8 mouse cellular contexts compared by ENCODE assay signal in genomic region chr16:22856773-22857172, GRCm38 (mm10). TPM values are rescaled to one million over a fixed set of nuclear protein-coding genes. Genes with fewer than 3 reads are reported as not detected.
A peak's percentile ranks its signal among the peaks of the same experiment; 100 is the strongest.
DNase-seq lines count a peak whose midpoint lies in the region; ATAC-seq and TF ChIP-seq lines count a peak whose summit lies in the region.

No protein-coding gene starts in this region.

- peak overlapping the region; percentile 83 for H3K27ac ChIP-seq in kidney, postnatal 0 days
- peak overlapping the region; percentile 70 for H3K27ac ChIP-seq in hindbrain, embryonic 13.5 days
- no peak overlapping the region for H3K27ac ChIP-seq in midbrain, embryonic 14.5 days (replicated peaks; ENCODE audit: low read depth, low read length)

- ATAC-seq in kidney, postnatal 0 days (replicated peaks; ENCODE audit: low FRiP score, low read depth): no peak
- no peak for ATAC-seq in hindbrain, embryonic 13.5 days (ENCODE audit: low FRiP score)
- no peak for ATAC-seq in midbrain, embryonic 14.5 days (ENCODE audit: low FRiP score, low TSS enrichment)

- peak overlapping the region; percentile 96 for H3K4me3 ChIP-seq in kidney, postnatal 0 days (replicated peaks; ENCODE audit: low read depth, low read length)
- peak overlapping the region; percentile 98 for H3K4me3 ChIP-seq in hindbrain, embryonic 13.5 days
- peak overlapping the region; percentile 84 for H3K4me3 ChIP-seq in midbrain, embryonic 14.5 days (replicated peaks; ENCODE audit: low read depth, low read length)

- H3K27me3 ChIP-seq in kidney, postnatal 0 days (ENCODE audit: insufficient read depth, low read length): no peaks in the 10 kb centered on the region
- H3K27me3 ChIP-seq in hindbrain, embryonic 13.5 days: no peaks in the 10 kb centered on the region
- H3K27me3 ChIP-seq in midbrain, embryonic 14.5 days (ENCODE audit: control insufficient read depth, insufficient read depth, low read length): no peaks in the 10 kb centered on the region

- peak overlapping the region; percentile 70 for H3K4me2 ChIP-seq in kidney, postnatal 0 days (ENCODE audit: low read length)
- peak overlapping the region; percentile 86 for H3K4me2 ChIP-seq in hindbrain, embryonic 13.5 days
- H3K4me2 ChIP-seq in midbrain, embryonic 14.5 days (ENCODE audit: low read length): peak overlapping the region; percentile 88

- H3K36me3 ChIP-seq in kidney, postnatal 0 days (ENCODE audit: insufficient read depth, low read length): 0 out of 2 replicates have a peak, but pooled peaks cover 5% of the 10 kb centered on the region
- no peaks in the 10 kb centered on the region for H3K36me3 ChIP-seq in hindbrain, embryonic 13.5 days
- H3K36me3 ChIP-seq in midbrain, embryonic 14.5 days (ENCODE audit: control insufficient read depth, insufficient read depth, low read length): peaks cover 12% of the 10 kb centered on the region; the same call in 1 of the 2 replicates

- peak; percentile 10 for DNase-seq in kidney, postnatal 0 days (ENCODE audit: low spot score)
- DNase-seq in kidney, postnatal 4 days: no peak
- DNase-seq in c-Kit-negative CD71-positive TER-119-positive erythroid progenitor cells, embryonic 14.5 days (ENCODE audit: low read depth, low spot score): peak; percentile 50
- no peak for DNase-seq in midbrain, embryonic 14.5 days
- DNase-seq in cerebellum, postnatal 25 days: no peak
- no peak for DNase-seq in frontal cortex, adult 2 months (ENCODE audit: extremely low spot score in 1 of 2, low spot score in 1 of 2)
- no peak for DNase-seq in kidney, adult 9 months

- no peak for TF ChIP-seq CTCF in kidney, postnatal 0 days (IDR thresholded peaks at IDR 0.05; ENCODE audit: low read depth)

- H3K9ac ChIP-seq in kidney, postnatal 0 days (ENCODE audit: low read depth, low read length): peak overlapping the region; percentile 66
- peak overlapping the region; percentile 69 for H3K9ac ChIP-seq in hindbrain, embryonic 13.5 days
- H3K9ac ChIP-seq in midbrain, embryonic 14.5 days (replicated peaks; ENCODE audit: low read length): peak overlapping the region; percentile 52

- WGBS in kidney, postnatal 0 days: 10% methylated on average over 9 of the region's 9 CpGs
- WGBS in hindbrain, embryonic 13.5 days: 16% methylated on average over 9 of the region's 9 CpGs
- WGBS in midbrain, embryonic 14.5 days: 12% methylated on average over 9 of the region's 9 CpGs

- peaks cover 7% of the 10 kb centered on the region for H3K4me1 ChIP-seq in kidney, postnatal 0 days (replicated peaks; ENCODE audit: insufficient read depth, low read length)
- H3K4me1 ChIP-seq in hindbrain, embryonic 13.5 days (replicated peaks): peaks cover 21% of the 10 kb centered on the region
- peaks cover 16% of the 10 kb centered on the region for H3K4me1 ChIP-seq in midbrain, embryonic 14.5 days (ENCODE audit: control insufficient read depth, insufficient read depth, low read length)

- no peaks in the 10 kb centered on the region for H3K9me3 ChIP-seq in kidney, postnatal 0 days (replicated peaks; ENCODE audit: low read length)
- H3K9me3 ChIP-seq in hindbrain, embryonic 13.5 days: no peaks in the 10 kb centered on the region
- H3K9me3 ChIP-seq in midbrain, embryonic 14.5 days (ENCODE audit: control insufficient read depth, low read length): no peaks in the 10 kb centered on the region

RNA-seq across cellular contexts. Expression of gene Tbccd1, which starts 0.7 kb away (rescaled TPM):
- polyA plus RNA-seq in kidney, postnatal 0 days (2015; fragmentation: Nextera tagmentation; extraction: Ambion mirVana): 25.3 and 26.7 TPM in 2 replicates
- polyA plus RNA-seq in hindbrain, embryonic 13.5 days (2015; fragmentation: Nextera tagmentation; extraction: Ambion mirVana): 23.5 and 24.0 TPM in 2 replicates
- 19.4 and 25.5 TPM in 2 replicates for polyA plus RNA-seq in midbrain, embryonic 14.5 days (2014; fragmentation: Nextera tagmentation; extraction: Ambion mirVana)
- polyA plus RNA-seq in frontal cortex, adult 2 months (2012; rRNA removed): 16.2 and 19.2 TPM in 2 replicates

RNA-seq across cellular contexts. Expression of gene Dnajb11, which starts 0.9 kb away (rescaled TPM):
- 108 and 119 TPM in 2 replicates for polyA plus RNA-seq in kidney, postnatal 0 days (2015; fragmentation: Nextera tagmentation; extraction: Ambion mirVana)
- polyA plus RNA-seq in hindbrain, embryonic 13.5 days (2015; fragmentation: Nextera tagmentation; extraction: Ambion mirVana): 98.9 and 101 TPM in 2 replicates
- 73.0 and 89.5 TPM in 2 replicates for polyA plus RNA-seq in midbrain, embryonic 14.5 days (2014; fragmentation: Nextera tagmentation; extraction: Ambion mirVana)
- 42.9 and 43.0 TPM in 2 replicates for polyA plus RNA-seq in frontal cortex, adult 2 months (2012; rRNA removed)

RNA-seq across cellular contexts. Expression of gene Ahsg, which starts 34.3 kb away (rescaled TPM):
- polyA plus RNA-seq in kidney, postnatal 0 days (2015; fragmentation: Nextera tagmentation; extraction: Ambion mirVana): 2.7 and 6.2 TPM in 2 replicates
- 0.23 TPM in 1 of 2 replicates, not detected in the other for polyA plus RNA-seq in hindbrain, embryonic 13.5 days (2015; fragmentation: Nextera tagmentation; extraction: Ambion mirVana)
- not detected in 2 replicates for polyA plus RNA-seq in midbrain, embryonic 14.5 days (2014; fragmentation: Nextera tagmentation; extraction: Ambion mirVana)
- polyA plus RNA-seq in frontal cortex, adult 2 months (2012; rRNA removed): 0.14 and 0.42 TPM in 2 replicates

RNA-seq across cellular contexts. Expression of gene Crygs, which starts 45.4 kb away (rescaled TPM):
- polyA plus RNA-seq in kidney, postnatal 0 days (2015; fragmentation: Nextera tagmentation; extraction: Ambion mirVana): 0.26 and 0.32 TPM in 2 replicates
- polyA plus RNA-seq in hindbrain, embryonic 13.5 days (2015; fragmentation: Nextera tagmentation; extraction: Ambion mirVana): not detected in 2 replicates
- polyA plus RNA-seq in midbrain, embryonic 14.5 days (2014; fragmentation: Nextera tagmentation; extraction: Ambion mirVana): 0.25 TPM in 1 of 2 replicates, not detected in the other
- polyA plus RNA-seq in frontal cortex, adult 2 months (2012; rRNA removed): 0.18 TPM in 1 of 2 replicates, not detected in the other

Comparison
In these comparisons a context has a peak if more than half of its experiments do, and no peak if none do; other contexts are left out.
1. DNase-seq: peak in kidney, postnatal 0 days (single experiment) and c-Kit-negative CD71-positive TER-119-positive erythroid progenitor cells, embryonic 14.5 days (single experiment); none in kidney, postnatal 4 days (0 of 2), midbrain, embryonic 14.5 days (single experiment), cerebellum, postnatal 25 days (0 of 2), frontal cortex, adult 2 months (0 of 2) and kidney, adult 9 months (single experiment).
2. Peak in every context shown above with its lines, with median percentiles within 50 percentile points of each other: H3K4me2 ChIP-seq, H3K4me3 ChIP-seq and H3K9ac ChIP-seq.